Mouse (Mus musculus) forebrain, embryonic 15.5 days (tissue): ENCODE measurements around the gene Trim65. TPM values are rescaled to one million over a fixed set of nuclear protein-coding genes. Genes with fewer than 3 reads are reported as not detected.
A peak's percentile ranks its signal among the peaks of the same experiment; 100 is the strongest.

Experiments used
- ATAC-seq: fragments of 200-750 bp; cut with Nextera tagmentation; replicated peaks from 2 replicates; pipeline ENCODE4 v1.8.0; 2017; ENCODE audit warnings: mild to moderate bottlenecking, moderate TSS enrichment, moderate library complexity
- H3K27ac ChIP-seq: fragments of 300-500 bp; sonication (generic); replicated peaks from 2 replicates; pipeline ENCODE4 v1.5.1; 2015; ENCODE audit warnings: mild to moderate bottlenecking, inconsistent platforms
- H3K27me3 ChIP-seq: fragments of 300-500 bp; sonication (generic); 2 replicates; pipeline ENCODE4 v1.6.1; 2015; ENCODE audit warnings: inconsistent platforms
- H3K36me3 ChIP-seq: fragments of 300-500 bp; sonication (generic); 2 replicates; pipeline ENCODE4 v1.6.1; 2015; ENCODE audit warnings: mild to moderate bottlenecking, inconsistent platforms
- H3K4me1 ChIP-seq: fragments of 300-500 bp; sonication (generic); 2 replicates; pipeline ENCODE4 v1.6.1; 2015; ENCODE audit warnings: inconsistent platforms
- H3K4me2 ChIP-seq: fragments of 300-500 bp; sonication (generic); replicated peaks from 2 replicates; pipeline ENCODE4 v1.6.1; 2015; ENCODE audit warnings: mild to moderate bottlenecking, inconsistent platforms
- H3K4me3 ChIP-seq: fragments of 300-500 bp; sonication (generic); 2 replicates; pipeline ENCODE4 v1.5.1; 2015; ENCODE audit warnings: mild to moderate bottlenecking, inconsistent platforms
- H3K9ac ChIP-seq: fragments of 300-500 bp; sonication (generic); replicated peaks from 2 replicates; pipeline ENCODE4 v1.6.1; 2015; ENCODE audit warnings: mild to moderate bottlenecking, inconsistent platforms
- H3K9me3 ChIP-seq: fragments of 300-500 bp; sonication (generic); 2 replicates; pipeline ENCODE4 v1.6.1; 2016; ENCODE audit warnings: inconsistent platforms
- WGBS: fragments of 180-500 bp; shearing (Covaris S2); methylation state at CpG from one replicate; pipeline ENCODE4 v1.1.7; 2015; ENCODE audit warnings: mixed read lengths; 5-methylcytosine and 5-hydroxymethylcytosine counted together
- polyA plus RNA-seq: library from polyadenylated mRNA; unstranded; fragments of >200 nt; fragmentation: Nextera tagmentation; extraction: Ambion mirVana; gene quantifications from 2 replicates; pipeline ENCODE4 v1.2.1, GENCODE M21; 2015

The Trim65 gene
- polyA plus RNA-seq, 1 experiment from 2014 or later = 1.9 TPM

DNA sequence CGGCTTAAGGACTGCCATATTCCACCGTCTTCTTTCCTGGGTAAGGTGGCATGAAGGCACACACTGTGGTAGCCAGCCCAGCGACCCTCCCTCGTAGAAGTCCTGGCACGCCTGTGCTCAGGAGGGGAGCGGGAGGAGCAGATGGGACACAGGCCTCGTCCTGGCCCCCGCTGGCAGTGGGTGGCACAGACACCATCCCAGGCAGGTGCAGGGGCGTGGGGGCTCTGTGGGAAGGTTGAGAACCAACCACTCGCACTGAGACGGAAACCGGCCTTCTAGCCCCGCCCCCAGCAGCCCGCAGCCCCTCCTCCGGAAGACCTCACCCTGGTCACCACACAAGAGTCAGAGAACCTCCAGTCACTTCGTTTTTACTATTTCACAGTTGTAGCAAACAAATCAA is 52.7 kb downstream of the Trim65 start:
- peaks cover 40% of the 10 kb centered on the region for H3K36me3 ChIP-seq
- H3K4me3 ChIP-seq = peak overlapping the region; percentile 19; the same call in 1 of the 2 replicates
- H3K27me3 ChIP-seq = no peaks in the 10 kb centered on the region
- H3K27ac ChIP-seq = no peak overlapping the region; the same call in 1 of the 2 replicates
- peaks cover 7% of the 10 kb centered on the region; the same call in 1 of the 2 replicates for H3K4me1 ChIP-seq
- peak; percentile 34; the same call in 1 of the 2 replicates for ATAC-seq
- no peaks in the 10 kb centered on the region for H3K9me3 ChIP-seq
- peak overlapping the region; percentile 28; the same call in 1 of the 2 replicates for H3K9ac ChIP-seq
- WGBS = 9% methylated on average over 16 of the region's 16 CpGs
- peak overlapping the region; percentile 36 for H3K4me2 ChIP-seq

DNA sequence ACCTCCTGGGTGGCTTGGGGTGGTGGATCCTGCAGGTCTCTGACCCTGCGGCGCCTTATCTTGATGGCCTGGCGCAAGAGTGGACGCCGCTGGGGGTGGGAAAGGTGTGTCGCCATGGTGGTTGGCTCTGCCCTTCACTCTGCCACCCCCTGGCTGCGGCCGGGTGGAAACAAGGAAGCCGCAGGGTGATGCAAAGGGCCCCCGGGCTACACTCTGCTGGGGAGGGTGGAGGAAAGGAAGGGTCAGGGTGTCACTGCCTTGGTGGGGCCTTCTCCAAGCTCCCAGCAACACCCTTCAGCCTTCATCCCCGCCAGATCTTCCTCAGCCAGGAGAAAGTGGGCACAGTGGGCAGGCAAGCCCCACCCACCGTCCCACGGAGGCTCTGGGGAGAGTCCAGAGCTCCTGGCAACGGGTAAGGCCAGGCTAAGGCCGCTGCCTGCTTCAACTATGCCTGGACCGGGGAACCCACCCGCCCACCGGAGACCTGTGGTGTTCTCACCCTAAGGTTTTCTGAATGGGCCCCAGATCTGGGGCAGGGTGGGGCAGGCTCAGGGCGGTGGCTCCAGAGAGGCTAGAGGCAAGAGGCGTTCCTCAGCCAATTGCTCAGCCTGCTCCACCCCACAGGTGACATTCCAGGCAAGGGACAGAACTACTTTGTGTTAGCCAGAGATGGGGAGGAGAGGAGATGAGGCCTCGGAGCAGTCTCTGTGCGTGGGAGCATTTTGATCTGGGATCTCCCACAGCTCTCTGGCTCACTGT is 53.3 kb downstream of the Trim65 start, which contains the start of gene Unc13d:
Gene Unc13d, minus strand, starts transcription at position 516 of the 759 bp plus-strand sequence.
- Histone ChIP-seq H3K4me3 (peak within 1 kb of the TSS; percentile 19; the same call in 1 of the 2 replicates), H3K36me3 (peaks cover 36% of the 10 kb centered on the region), H3K9ac (peak within 1 kb of the TSS; percentile 28; the same call in 1 of the 2 replicates), H3K27ac (no peak within 1 kb of the TSS; the same call in 1 of the 2 replicates), H3K4me2 (peak within 1 kb of the TSS; percentile 36), H3K9me3 (no peaks in the 10 kb centered on the region), H3K4me1 (peaks cover 7% of the 10 kb centered on the region; the same call in 1 of the 2 replicates), H3K27me3 (no peaks in the 10 kb centered on the region)
- ATAC-seq = no peak
- WGBS = 73% methylated on average over 22 of the region's 22 CpGs

GRCm38 (mm10) chr11:116076836-116077235 is 54.1 kb downstream of the Trim65 start:
- H3K4me1 ChIP-seq = peaks cover 7% of the 10 kb centered on the region; the same call in 1 of the 2 replicates
- H3K9ac ChIP-seq = no peak overlapping the region
- 92% methylated on average over 7 of the region's 7 CpGs for WGBS

DNA sequence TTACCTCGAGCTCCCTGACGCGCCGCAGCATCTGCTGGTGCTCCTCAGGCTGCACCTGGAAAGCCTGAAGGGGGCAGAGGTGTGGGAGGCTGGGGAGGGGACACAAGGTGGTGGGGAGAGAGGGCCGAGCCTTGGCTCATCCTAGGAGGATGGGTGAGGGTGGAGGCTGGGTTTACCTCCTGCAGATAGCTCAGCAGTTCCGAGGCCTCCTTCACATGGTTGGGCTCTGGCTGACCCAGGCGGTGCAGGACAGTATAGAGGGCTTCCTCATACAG is 54.7 kb downstream of the Trim65 start:
- no peak for ATAC-seq
- Histone ChIP-seq H3K36me3 (peaks cover 22% of the 10 kb centered on the region), H3K27me3 (no peaks in the 10 kb centered on the region)

More at GRCm38 (mm10) chr11:116076836-116077235, 54.1 kb downstream of the Trim65 start:
- no peak overlapping the region for H3K27ac ChIP-seq
- peaks cover 28% of the 10 kb centered on the region for H3K36me3 ChIP-seq
- no peaks in the 10 kb centered on the region for H3K27me3 ChIP-seq
- H3K9me3 ChIP-seq = no peaks in the 10 kb centered on the region
- no peak overlapping the region for H3K4me3 ChIP-seq
- H3K4me2 ChIP-seq = no peak overlapping the region
- no peak for ATAC-seq

DNA sequence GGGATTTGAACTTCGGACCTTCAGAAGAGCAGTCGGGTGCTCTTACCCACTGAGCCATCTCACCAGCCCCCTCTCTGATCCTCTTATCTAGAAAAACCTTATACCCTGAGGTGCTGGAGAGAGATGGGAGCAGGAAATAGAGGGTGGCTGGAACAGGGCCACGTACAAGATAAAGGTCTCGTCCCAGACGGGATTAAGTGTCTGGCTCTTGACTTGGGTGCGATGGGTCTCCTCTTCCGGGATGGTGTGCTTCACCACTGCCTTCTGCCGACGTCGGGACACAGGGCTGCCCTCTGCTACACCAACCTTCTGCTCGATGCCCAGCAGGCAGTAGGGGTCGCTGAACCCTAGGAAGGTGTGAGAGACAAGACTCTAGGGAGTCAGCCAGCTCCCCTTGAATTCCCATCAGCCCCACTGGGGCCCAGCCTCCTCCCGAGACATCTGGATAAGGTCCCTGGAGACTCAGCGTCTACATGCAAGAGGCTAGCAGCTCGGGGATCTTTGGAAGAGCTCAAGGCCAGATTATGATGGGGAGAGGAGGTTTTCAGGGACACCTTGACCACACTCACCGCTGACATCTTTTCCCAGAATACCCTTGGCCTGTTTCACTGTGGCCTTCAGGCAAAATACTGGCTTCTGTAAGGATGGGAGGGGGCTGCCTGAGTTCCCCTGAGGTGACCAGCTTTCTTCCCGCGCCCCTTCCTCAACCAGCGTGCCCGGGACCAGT is 55.2 kb downstream of the Trim65 start:
- H3K4me1 ChIP-seq = peaks cover 7% of the 10 kb centered on the region; the same call in 1 of the 2 replicates
- H3K4me2 ChIP-seq = no peak overlapping the region
- ATAC-seq = no peak
- peaks cover 17% of the 10 kb centered on the region for H3K36me3 ChIP-seq
- H3K27me3 ChIP-seq = no peaks in the 10 kb centered on the region
- WGBS = 55% methylated on average over 20 of the region's 20 CpGs
- no peaks in the 10 kb centered on the region for H3K9me3 ChIP-seq
- no peak overlapping the region for H3K4me3 ChIP-seq
- H3K27ac ChIP-seq = no peak overlapping the region
- no peak overlapping the region for H3K9ac ChIP-seq

More for the DNA sequence above, 54.7 kb downstream of the Trim65 start:
- Histone ChIP-seq H3K27ac (no peak overlapping the region), H3K9me3 (no peaks in the 10 kb centered on the region), H3K4me3 (no peak overlapping the region), H3K9ac (no peak overlapping the region), H3K4me2 (no peak overlapping the region), H3K4me1 (peaks cover 7% of the 10 kb centered on the region; the same call in 1 of the 2 replicates)
- WGBS = 73% methylated on average over 7 of the region's 7 CpGs

GRCm38 (mm10) chr11:116074436-116074991 is 56.4 kb downstream of the Trim65 start:
- Histone ChIP-seq H3K9me3 (no peaks in the 10 kb centered on the region), H3K4me3 (no peak overlapping the region), H3K36me3 (peaks cover 6% of the 10 kb centered on the region), H3K4me2 (no peak overlapping the region), H3K4me1 (peaks cover 7% of the 10 kb centered on the region; the same call in 1 of the 2 replicates), H3K27ac (no peak overlapping the region), H3K27me3 (no peaks in the 10 kb centered on the region), H3K9ac (no peak overlapping the region)
- 71% methylated on average over 7 of the region's 7 CpGs for WGBS
- ATAC-seq = no peak

GRCm38 (mm10) chr11:116072608-116073007 is 58.3 kb downstream of the Trim65 start:
- H3K36me3 ChIP-seq = no peaks in the 10 kb centered on the region
- no peaks in the 10 kb centered on the region for H3K4me1 ChIP-seq
- H3K27me3 ChIP-seq = no peaks in the 10 kb centered on the region
- H3K9me3 ChIP-seq = no peaks in the 10 kb centered on the region
- no peak for ATAC-seq
- no peak overlapping the region for H3K9ac ChIP-seq
- no peak overlapping the region for H3K27ac ChIP-seq
- 89% methylated on average over 3 of the region's 3 CpGs for WGBS
- no peak overlapping the region for H3K4me2 ChIP-seq
- H3K4me3 ChIP-seq = no peak overlapping the region

Other genes with a start within 250 kb of the Trim65 start
- gene Smim5, start 231.2 kb downstream of the Trim65 start, polyA plus RNA-seq = 1.2 and 2.5 TPM in 2 replicates
- gene Smim6, start 219.1 kb downstream of the Trim65 start, polyA plus RNA-seq = 0.94 and 1.1 TPM in 2 replicates
- gene Sap30bp, start 197.8 kb downstream of the Trim65 start, polyA plus RNA-seq = 53.3 and 53.6 TPM in 2 replicates
- 24.6 and 29.2 TPM in 2 replicates for gene Recql5, start 197.7 kb downstream of the Trim65 start, polyA plus RNA-seq
- gene Itgb4, start 156.4 kb downstream of the Trim65 start, polyA plus RNA-seq = 0.52 and 0.69 TPM in 2 replicates
- 58.9 and 64.2 TPM in 2 replicates for gene Galk1, start 118.4 kb downstream of the Trim65 start, polyA plus RNA-seq
- 2,534 and 2,591 TPM in 2 replicates for gene H3f3b, start 103.2 kb downstream of the Trim65 start, polyA plus RNA-seq
- gene Unk, start 100.8 kb downstream of the Trim65 start, polyA plus RNA-seq = 40.4 and 40.8 TPM in 2 replicates
- gene Unc13d, start 53.2 kb downstream of the Trim65 start, polyA plus RNA-seq = 0.70 and 0.80 TPM in 2 replicates
- gene Wbp2, start 44.1 kb downstream of the Trim65 start, polyA plus RNA-seq = 138 and 144 TPM in 2 replicates
- 7.0 and 7.7 TPM in 2 replicates for gene Trim47, start 3.9 kb downstream of the Trim65 start, polyA plus RNA-seq
- gene Mrpl38, start 7.7 kb upstream of the Trim65 start, polyA plus RNA-seq = 77.7 and 78.5 TPM in 2 replicates
- 71.4 and 73.5 TPM in 2 replicates for gene Fbf1, start 37.0 kb upstream of the Trim65 start, polyA plus RNA-seq
- 81.5 and 91.7 TPM in 2 replicates for gene Ten1, start 67.7 kb upstream of the Trim65 start, polyA plus RNA-seq
- gene Acox1, start 67.9 kb upstream of the Trim65 start, polyA plus RNA-seq = 51.3 and 54.5 TPM in 2 replicates
- 0.19 and 0.33 TPM in 2 replicates for gene Evpl, start 106.9 kb upstream of the Trim65 start, polyA plus RNA-seq
- 68.9 and 71.5 TPM in 2 replicates for gene Srp68, start 143.1 kb upstream of the Trim65 start, polyA plus RNA-seq
- gene Galr2, start 149.8 kb upstream of the Trim65 start, polyA plus RNA-seq = 0.29 TPM in 1 of 2 replicates, not detected in the other
- 109 and 114 TPM in 2 replicates for gene Exoc7, start 176.1 kb upstream of the Trim65 start, polyA plus RNA-seq
- gene Foxj1, start 204.3 kb upstream of the Trim65 start, polyA plus RNA-seq = 9.5 and 14.7 TPM in 2 replicates